Mouse (Mus musculus): ENCODE results near the gene Lhfpl3. TPM values are rescaled to one million over a fixed set of nuclear protein-coding genes. Genes with fewer than 3 reads are reported as not detected.

Lhfpl3 gene
- 10.9 and 11.1 TPM in 2 replicates for polyA plus RNA-seq (2021; fragmentation: Nextera tagmentation)
- long read RNA-seq, experiment 1, partial matches to known transcripts = 0 of 5 reads
- long read RNA-seq, experiment 1, other reads (novel, unspliced or antisense) = 5 of 5 reads
- long read RNA-seq, experiment 2, partial matches to known transcripts = 5 of 17 reads
- long read RNA-seq, experiment 2, other reads (novel, unspliced or antisense) = 12 of 17 reads

GRCm38 (mm10) chr5:22745885-22746532 is at the start of gene Lhfpl3:
Gene Lhfpl3 (plus strand): TSS chr5:22746059.

Small RNAs within 50 kb of the gene (microRNA-seq; reads per million reads assigned to microRNA genes)
- gene Gm28022 (not detected), gene Gm44363 (not detected)

Other genes starting within 250 kb of the Lhfpl3 start
- 17.9 and 18.0 TPM in 2 replicates for gene Orc5, start 195.6 kb upstream of the Lhfpl3 start, polyA plus RNA-seq (2021; fragmentation: Nextera tagmentation)